Mouse (Mus musculus): ENCODE data around the gene Gm13119. TPM values are rescaled to one million over a fixed set of nuclear protein-coding genes. Genes with fewer than 3 reads are reported as not detected.
"Not testable (repeated sequence)": the region's sequence is repeated elsewhere in the genome, so short reads cannot be mapped to it uniquely, and the experiment has no call there.

Gene Gm13119
- total RNA-seq (2022): not detected

- DNase-seq (ENCODE audit: low spot score in 2 of 2): not testable (repeated sequence)
Observed at GRCm38 (mm10) chr4:144357642-144358041, at the start of gene Gm13119. TSS of gene Gm13119 (plus strand) at chr4:144357942.

- DNase-seq (ENCODE audit: low spot score in 2 of 2): not testable (repeated sequence)
Observed at GRCm38 (mm10) chr4:144312666-144313460, 44.9 kb upstream of the Gm13119 start.

- DNase-seq (ENCODE audit: low spot score in 2 of 2): not testable (repeated sequence)
Observed at GRCm38 (mm10) chr4:144329949-144330348, 27.8 kb upstream of the Gm13119 start, which contains the start of gene Gm13128. TSS of gene Gm13128 (plus strand) at chr4:144330249.

- DNase-seq (ENCODE audit: low spot score in 2 of 2): not testable (repeated sequence)
Observed at GRCm38 (mm10) chr4:144335856-144336255, 21.9 kb upstream of the Gm13119 start.

GRCm38 (mm10) chr4:144377911-144378310 is 20.2 kb downstream of the Gm13119 start, which contains the start of gene Pramef20:
TSS of gene Pramef20 (minus strand) at chr4:144377933.
- no peak for DNase-seq (ENCODE audit: low spot score in 2 of 2)

GRCm38 (mm10) chr4:144396316-144396715 is 38.6 kb downstream of the Gm13119 start:
- no peak for DNase-seq (ENCODE audit: low spot score in 2 of 2)

GRCm38 (mm10) chr4:144402712-144403111 is 45.0 kb downstream of the Gm13119 start:
- no peak for DNase-seq (ENCODE audit: low spot score in 2 of 2)

GRCm38 (mm10) chr4:144404456-144405086 is 46.8 kb downstream of the Gm13119 start:
- no peak for DNase-seq (ENCODE audit: low spot score in 2 of 2)

- no peak for DNase-seq (ENCODE audit: low spot score in 2 of 2)
Observed at GRCm38 (mm10) chr4:144406261-144406660, 48.5 kb downstream of the Gm13119 start.

GRCm38 (mm10) chr4:144408290-144408689 is 50.5 kb downstream of the Gm13119 start, which contains the start of gene Pramef12:
TSS of gene Pramef12 (minus strand) at chr4:144408464.
- DNase-seq (ENCODE audit: low spot score in 2 of 2): no peak

Other genes with a start within 250 kb of the Gm13119 start
- not detected for gene Oog3, start 195.3 kb upstream of the Gm13119 start, total RNA-seq (2022)
- gene Oog2, start 167.2 kb upstream of the Gm13119 start, total RNA-seq (2022): not detected
- not detected for gene C87977, start 144.6 kb upstream of the Gm13119 start, total RNA-seq (2022)
- not detected for gene Pramel5, start 77.5 kb upstream of the Gm13119 start, total RNA-seq (2022)
- gene Gm13128, start 27.7 kb upstream of the Gm13119 start, total RNA-seq (2022): not detected
- not detected for gene Pramef20, start 20.0 kb downstream of the Gm13119 start, total RNA-seq (2022)
- gene Pramef12, start 50.5 kb downstream of the Gm13119 start, total RNA-seq (2022): not detected
- not detected for gene 1700012P22Rik, start 80.8 kb downstream of the Gm13119 start, total RNA-seq (2022)
- gene Gm9944, start 95.4 kb downstream of the Gm13119 start, total RNA-seq (2022): not detected
- not detected for gene Aadacl3, start 105.8 kb downstream of the Gm13119 start, total RNA-seq (2022)
- not detected for gene 9430007A20Rik, start 161.9 kb downstream of the Gm13119 start, total RNA-seq (2022)
- not detected for gene Gm13124, start 207.2 kb downstream of the Gm13119 start, total RNA-seq (2022)